Mouse (Mus musculus): ENCODE measurements at regions not wholly inside any gene's neighbourhood (a gene's known extent, or its start where the extent isn't known, plus 50 kb on each side); places are given as distances from the start of the nearest gene placed in this dataset.

DNA sequence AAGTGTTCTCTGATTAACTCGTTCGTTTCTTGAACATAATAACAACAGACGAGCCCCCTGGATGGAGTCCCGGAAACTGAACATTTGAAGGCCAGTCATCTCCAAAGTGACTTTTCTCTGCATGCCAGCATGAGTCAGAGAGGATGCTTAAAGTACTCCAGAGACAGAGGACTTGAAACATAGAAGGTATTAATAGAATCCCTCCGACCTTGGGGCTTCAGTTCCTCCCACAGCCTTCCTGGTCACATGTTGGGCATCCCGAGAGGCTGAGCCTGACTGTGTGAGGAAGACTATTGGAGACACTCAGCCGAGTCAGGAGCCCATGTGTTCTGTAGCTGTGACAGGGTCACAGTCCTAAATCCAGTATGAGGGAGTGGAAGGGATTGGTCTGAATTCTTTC is 232.7 kb upstream of the Serp2 start:
- Histone ChIP-seq H3K27ac (ENCODE audit: insufficient read depth, low read depth, low read length) (no peak overlapping the region), H3K4me1 (ENCODE audit: control insufficient read depth, insufficient read depth, low read length) (peaks cover 14% of the 10 kb centered on the region), H3K4me3 (ENCODE audit: insufficient read depth, low read length) (no peak overlapping the region)
- TF ChIP-seq CTCF (IDR thresholded peaks at IDR 0.05; ENCODE audit: low read depth, low read length) (no peak), POLR2A (IDR thresholded peaks at IDR 0.05; ENCODE audit: borderline replicate concordance, low read depth, low read length) (no peak)

DNA sequence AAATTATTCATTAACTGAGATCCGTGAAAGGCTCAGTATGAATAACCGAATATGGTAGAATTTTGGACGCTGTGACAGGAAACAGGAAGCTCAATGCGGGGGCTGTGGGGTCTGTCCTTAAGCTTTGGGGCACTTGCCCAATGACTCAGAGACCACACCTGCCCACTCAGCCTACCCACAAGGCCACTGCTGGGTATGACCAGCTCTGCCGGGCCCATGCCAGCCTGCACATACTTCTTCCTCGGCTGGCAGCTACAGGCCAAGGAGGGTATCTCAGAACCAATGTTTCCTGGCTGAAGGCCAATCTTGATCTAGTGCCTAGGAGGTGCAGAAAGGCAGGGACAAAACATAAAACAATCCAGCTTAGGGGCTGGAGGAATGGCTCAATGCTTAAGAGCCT is 230.9 kb upstream of the Serp2 start:
- Histone ChIP-seq H3K4me3 (ENCODE audit: insufficient read depth, low read length) (no peak overlapping the region), H3K4me1 (ENCODE audit: control insufficient read depth, insufficient read depth, low read length) (peaks cover 14% of the 10 kb centered on the region), H3K27ac (ENCODE audit: insufficient read depth, low read depth, low read length) (no peak overlapping the region)
- TF ChIP-seq POLR2A (IDR thresholded peaks at IDR 0.05; ENCODE audit: borderline replicate concordance, low read depth, low read length) (no peak), CTCF (IDR thresholded peaks at IDR 0.05; ENCODE audit: low read depth, low read length) (no peak)

DNA sequence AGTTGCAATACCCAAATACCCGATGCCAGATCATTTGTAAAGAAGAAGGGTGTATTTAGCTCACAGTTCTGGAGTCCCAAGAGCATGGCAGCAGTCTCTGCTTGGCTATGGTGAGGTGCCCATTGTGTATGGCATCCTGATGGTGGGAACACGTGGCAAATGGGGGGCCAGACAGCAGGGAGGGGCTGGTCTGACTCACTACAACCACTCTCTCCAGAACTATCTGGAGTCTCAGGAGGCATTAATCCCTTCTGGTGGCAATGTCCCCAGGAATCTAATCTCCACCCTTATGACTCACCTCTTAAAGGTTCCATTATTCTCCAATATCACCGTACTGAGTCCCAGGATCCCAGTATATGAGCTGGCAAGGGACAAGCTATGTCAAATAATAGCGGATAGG is 229.5 kb upstream of the Serp2 start:
- TF ChIP-seq POLR2A (IDR thresholded peaks at IDR 0.05; ENCODE audit: borderline replicate concordance, low read depth, low read length) (no peak), CTCF (IDR thresholded peaks at IDR 0.05; ENCODE audit: low read depth, low read length) (no peak)
- H3K27ac ChIP-seq (ENCODE audit: insufficient read depth, low read depth, low read length): no peak overlapping the region
- H3K4me3 ChIP-seq (ENCODE audit: insufficient read depth, low read length): no peak overlapping the region
- peaks cover 20% of the 10 kb centered on the region for H3K4me1 ChIP-seq (ENCODE audit: control insufficient read depth, insufficient read depth, low read length)

DNA sequence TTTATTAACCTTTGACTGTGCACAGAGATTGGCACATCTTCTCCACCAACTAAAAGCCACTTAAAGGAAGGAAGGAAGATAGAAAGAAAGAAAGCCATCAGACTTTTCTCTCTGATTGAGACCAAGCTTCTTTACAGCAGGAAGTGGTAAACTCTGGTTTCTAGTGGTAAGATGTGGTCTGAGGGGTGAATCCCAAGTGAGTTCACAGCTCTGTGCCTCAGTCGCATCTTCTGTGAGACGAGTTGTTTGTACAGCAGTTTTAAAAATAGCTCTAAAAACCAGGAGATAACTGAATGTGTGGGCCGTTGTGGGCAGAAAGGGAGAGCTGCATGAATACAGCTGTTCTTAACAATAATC is 224.8 kb upstream of the Serp2 start:
- Histone ChIP-seq H3K4me1 (ENCODE audit: control insufficient read depth, insufficient read depth, low read length) (peaks cover 33% of the 10 kb centered on the region), H3K4me3 (ENCODE audit: insufficient read depth, low read length) (no peak overlapping the region), H3K27ac (ENCODE audit: insufficient read depth, low read depth, low read length) (no peak overlapping the region)
- TF ChIP-seq POLR2A (IDR thresholded peaks at IDR 0.05; ENCODE audit: borderline replicate concordance, low read depth, low read length): no peak
- no peak for TF ChIP-seq CTCF (IDR thresholded peaks at IDR 0.05; ENCODE audit: low read depth, low read length)

DNA sequence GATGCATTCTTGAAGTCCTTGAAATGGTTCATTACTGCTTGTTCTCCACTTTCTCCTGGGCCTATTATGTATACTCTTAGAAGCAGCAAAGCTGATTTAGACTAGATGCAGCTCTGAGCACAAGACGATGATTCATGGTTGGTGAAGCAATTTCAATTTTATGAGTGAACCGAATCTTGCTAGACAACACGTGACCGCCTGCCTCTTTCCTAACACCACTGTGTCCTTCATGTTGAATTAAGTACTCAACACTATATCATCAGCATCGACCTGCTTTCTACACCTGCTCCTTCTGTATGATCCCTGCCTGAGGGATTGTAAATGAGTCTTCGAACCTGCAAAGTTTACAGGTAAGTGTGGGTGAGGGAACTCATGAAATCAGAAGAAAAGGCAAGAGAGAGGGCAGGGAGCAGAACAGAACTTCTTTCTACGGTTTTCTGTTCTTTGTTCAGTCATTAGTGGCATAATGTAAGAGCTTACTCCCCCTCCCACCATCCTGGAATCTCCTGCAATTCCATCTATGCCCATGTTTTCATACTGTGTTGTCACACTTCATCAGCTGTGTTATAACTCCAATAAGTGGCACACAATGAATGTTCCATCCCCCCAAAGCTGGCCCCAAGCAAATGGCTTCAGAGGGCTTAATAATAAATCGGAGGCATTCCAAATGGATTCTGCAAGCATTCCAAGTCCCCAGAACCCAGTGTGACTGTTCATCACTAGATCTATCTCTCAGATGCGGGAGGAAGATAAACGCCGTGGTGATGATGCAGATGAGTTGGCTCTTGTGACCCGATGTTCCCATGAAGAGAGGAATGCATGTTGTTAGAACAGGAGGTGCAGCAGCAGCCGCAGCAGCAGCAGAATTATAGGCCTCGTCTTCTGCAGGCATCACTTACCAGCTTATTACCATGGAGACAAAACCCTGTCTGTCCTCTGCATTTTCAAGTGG is 224.2 kb upstream of the Serp2 start:
- Histone ChIP-seq H3K4me1 (ENCODE audit: control insufficient read depth, insufficient read depth, low read length) (peaks cover 33% of the 10 kb centered on the region), H3K27ac (ENCODE audit: insufficient read depth, low read depth, low read length) (no peak overlapping the region; the same call in 1 of the 2 replicates), H3K4me3 (ENCODE audit: insufficient read depth, low read length) (no peak overlapping the region)
- TF ChIP-seq CTCF (IDR thresholded peaks at IDR 0.05; ENCODE audit: low read depth, low read length) (no peak), POLR2A (IDR thresholded peaks at IDR 0.05; ENCODE audit: borderline replicate concordance, low read depth, low read length) (no peak)

DNA sequence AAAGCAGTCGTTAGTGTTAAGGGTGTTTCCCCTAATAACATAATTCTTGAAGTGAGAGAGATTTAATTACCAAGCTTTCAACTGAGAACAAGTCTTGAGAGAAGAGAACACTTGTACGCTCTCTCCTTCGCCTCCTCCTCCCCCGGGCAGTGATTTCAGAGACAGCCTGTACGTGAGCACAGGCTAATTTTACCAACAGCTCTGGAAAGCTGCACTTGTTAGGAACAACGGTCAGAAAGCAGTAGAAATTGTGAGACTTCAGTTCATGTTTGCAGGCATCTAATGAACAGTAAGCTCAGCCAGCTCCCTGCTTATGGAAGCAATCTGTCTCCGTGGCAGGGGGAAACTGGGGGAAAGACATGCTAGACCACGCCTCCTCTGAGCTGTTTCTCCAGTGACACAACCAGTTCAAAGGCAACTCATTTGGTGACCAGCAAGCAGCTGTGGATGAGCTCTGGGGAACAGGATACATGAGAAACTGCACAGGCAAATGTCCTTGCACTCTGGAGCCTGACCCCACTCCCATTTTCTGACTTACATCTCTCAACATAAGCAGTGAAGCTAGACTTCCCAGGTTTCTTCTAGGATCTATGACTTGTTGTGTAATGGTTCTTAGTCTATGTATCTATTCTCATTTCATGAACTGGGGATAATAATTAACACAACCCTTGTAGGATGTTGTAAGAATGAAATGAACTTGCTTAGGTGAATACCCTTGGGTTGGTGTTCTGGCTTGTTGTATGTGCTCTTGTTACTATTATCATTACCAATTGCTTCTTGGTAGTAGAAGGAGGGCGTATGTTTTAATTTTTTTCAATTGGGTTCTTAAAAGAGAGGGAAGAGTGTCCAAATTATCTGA is 222.1 kb upstream of the Serp2 start:
- Histone ChIP-seq H3K4me3 (ENCODE audit: insufficient read depth, low read length) (no peak overlapping the region), H3K4me1 (ENCODE audit: control insufficient read depth, insufficient read depth, low read length) (peaks cover 33% of the 10 kb centered on the region), H3K27ac (ENCODE audit: insufficient read depth, low read depth, low read length) (peak overlapping the region; percentile 28; the same call in 1 of the 2 replicates)
- TF ChIP-seq CTCF (IDR thresholded peaks at IDR 0.05; ENCODE audit: low read depth, low read length): no peak
- TF ChIP-seq POLR2A (IDR thresholded peaks at IDR 0.05; ENCODE audit: borderline replicate concordance, low read depth, low read length): no peak

DNA sequence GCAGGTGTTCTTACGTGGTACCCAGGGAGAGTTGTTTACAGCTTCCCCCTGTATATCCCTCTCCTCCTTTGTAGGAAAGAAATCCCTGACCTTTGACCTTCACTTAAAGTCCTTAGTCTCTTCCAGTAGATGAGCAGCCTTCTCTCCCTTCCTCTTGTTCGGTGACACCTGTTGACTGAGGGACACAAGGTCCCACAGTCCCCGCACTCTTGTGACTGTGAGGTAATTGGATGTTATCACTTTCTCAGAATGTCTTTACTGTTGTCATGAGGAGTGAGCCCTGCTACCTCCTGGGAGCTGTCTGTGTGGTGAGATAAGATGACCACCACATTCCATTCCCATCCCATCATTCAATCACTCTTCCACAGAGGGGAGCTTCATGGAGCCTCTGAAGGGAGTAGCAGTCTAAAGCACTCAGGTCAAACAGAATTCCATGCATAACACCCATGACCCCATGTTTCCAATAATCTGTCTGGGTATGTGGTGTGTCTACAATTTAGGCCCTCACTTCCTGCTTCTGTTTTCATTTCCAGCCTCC is 218.8 kb upstream of the Serp2 start:
- Histone ChIP-seq H3K4me3 (ENCODE audit: insufficient read depth, low read length) (no peak overlapping the region), H3K4me1 (ENCODE audit: control insufficient read depth, insufficient read depth, low read length) (peaks cover 20% of the 10 kb centered on the region), H3K27ac (ENCODE audit: insufficient read depth, low read depth, low read length) (no peak overlapping the region)
- TF ChIP-seq CTCF (IDR thresholded peaks at IDR 0.05; ENCODE audit: low read depth, low read length) (no peak), POLR2A (IDR thresholded peaks at IDR 0.05; ENCODE audit: borderline replicate concordance, low read depth, low read length) (no peak)

DNA sequence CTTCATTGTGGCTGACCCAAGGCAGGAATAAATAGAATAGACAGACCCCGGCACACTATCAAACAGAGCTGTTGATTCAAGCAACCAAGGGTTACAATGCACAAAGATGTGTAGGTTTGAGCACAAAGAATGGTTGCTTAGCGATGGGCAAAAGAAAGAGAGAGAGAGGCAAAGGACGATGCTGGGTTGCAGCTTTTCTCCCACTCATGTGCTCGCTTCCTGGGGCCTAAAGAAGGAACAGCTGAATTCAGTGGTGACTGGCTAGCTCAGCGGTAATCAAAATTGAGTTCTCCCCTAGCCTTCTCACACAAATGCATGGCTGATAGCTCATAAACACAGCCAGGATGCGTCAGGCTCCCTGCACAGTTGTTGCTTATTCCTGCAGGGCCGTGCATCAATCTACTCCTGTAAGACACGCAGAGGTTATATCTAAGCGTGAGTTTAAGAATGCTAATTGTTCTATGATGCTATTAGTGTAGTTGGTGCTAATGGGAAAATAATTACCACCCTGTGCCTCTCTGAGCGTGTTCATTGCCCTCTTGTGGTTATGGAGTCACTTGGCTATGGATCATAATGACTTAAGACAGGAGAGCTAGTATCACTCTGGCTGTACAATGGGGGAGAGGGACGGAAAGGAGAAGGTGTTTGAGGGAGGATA is 216.2 kb upstream of the Serp2 start:
- Histone ChIP-seq H3K4me3 (ENCODE audit: insufficient read depth, low read length) (no peak overlapping the region), H3K27ac (ENCODE audit: insufficient read depth, low read depth, low read length) (no peak overlapping the region), H3K4me1 (ENCODE audit: control insufficient read depth, insufficient read depth, low read length) (peaks cover 2% of the 10 kb centered on the region)
- TF ChIP-seq POLR2A (IDR thresholded peaks at IDR 0.05; ENCODE audit: borderline replicate concordance, low read depth, low read length) (no peak), CTCF (IDR thresholded peaks at IDR 0.05; ENCODE audit: low read depth, low read length) (no peak)

DNA sequence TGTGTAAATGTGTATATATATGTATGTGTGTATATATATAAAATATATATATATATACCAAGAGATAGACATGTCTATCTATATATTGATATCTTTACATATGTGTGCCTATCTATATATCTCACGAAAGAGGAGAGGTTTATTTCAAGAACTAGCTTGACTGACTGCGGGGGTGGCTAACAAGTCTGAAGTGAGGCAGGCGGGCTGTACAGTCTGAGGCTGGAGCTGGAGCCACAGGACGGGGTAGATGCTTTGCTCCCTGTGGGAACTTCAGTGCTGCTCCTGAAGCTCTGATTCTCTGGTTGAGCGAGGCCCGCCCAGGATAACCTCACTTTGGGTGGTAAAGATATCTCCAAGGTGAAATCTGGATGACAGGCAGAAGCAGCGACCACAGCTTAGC is 213.4 kb upstream of the Serp2 start:
- H3K4me1 ChIP-seq (ENCODE audit: control insufficient read depth, insufficient read depth, low read length): no peaks in the 10 kb centered on the region
- no peak overlapping the region for H3K4me3 ChIP-seq (ENCODE audit: insufficient read depth, low read length)
- no peak for TF ChIP-seq CTCF (IDR thresholded peaks at IDR 0.05; ENCODE audit: low read depth, low read length)
- TF ChIP-seq POLR2A (IDR thresholded peaks at IDR 0.05; ENCODE audit: borderline replicate concordance, low read depth, low read length): no peak
- H3K27ac ChIP-seq (ENCODE audit: insufficient read depth, low read depth, low read length): no peak overlapping the region

All from bone marrow macrophage, adult 2 months (primary cell).